ENCODE assay signal across 9 mouse cellular contexts in the genomic region with DNA sequence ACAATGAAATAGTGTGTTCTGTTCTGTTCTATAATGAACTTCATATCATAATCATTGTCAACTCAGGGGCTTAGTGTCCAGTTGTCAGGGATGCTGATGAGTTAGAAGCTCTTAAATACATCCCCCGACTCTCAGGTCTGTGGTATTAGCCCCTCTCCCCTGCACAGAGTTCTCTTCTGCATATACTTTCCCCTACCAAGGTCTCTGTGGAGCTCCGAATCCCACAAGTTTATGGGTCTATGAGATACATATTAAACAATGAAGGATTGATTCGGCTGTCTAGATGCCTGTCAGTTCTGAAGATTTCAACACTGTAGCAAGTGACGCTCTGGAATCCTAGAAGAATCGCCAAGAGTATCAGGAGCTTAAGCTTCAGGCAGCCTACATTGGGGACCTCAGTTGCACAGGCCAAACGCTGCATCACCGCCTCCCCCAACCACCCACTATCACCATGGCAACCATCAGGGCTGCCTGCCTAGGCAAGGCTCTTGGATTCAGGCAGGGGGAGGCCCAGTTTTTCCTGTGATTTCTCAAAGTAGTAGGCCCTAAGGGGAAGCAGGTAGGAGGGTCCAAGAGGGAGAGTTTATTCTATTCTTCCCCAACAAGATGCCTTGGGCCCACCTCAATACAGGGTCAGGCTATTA.
A peak's percentile ranks its signal among the peaks of the same experiment; 100 is the strongest.
DNase-seq lines count a peak whose midpoint lies in the region; ATAC-seq lines count a peak whose summit lies in the region.
"Had no signal": no experiment of that assay in that cellular context is flagged by ENCODE, and none has a peak within 500 bp of the region (broad histone marks: within the 10 kb centered on the region; RNA-seq: fewer than 3 reads in every experiment).

No protein-coding gene starts in this region.

- H3K4me2 ChIP-seq in embryonic facial prominence, embryonic 11.5 days (ENCODE audit: low read depth, low read length) = no peak overlapping the region
- H3K4me2 ChIP-seq in midbrain, embryonic 11.5 days = no peak overlapping the region

- 0 out of 2 replicates have a peak, but pooled peaks have one; percentile 14 for ATAC-seq in embryonic facial prominence, embryonic 11.5 days (replicated peaks; ENCODE audit: insufficient number of reproducible peaks, low FRiP score, low TSS enrichment, low read depth)
- ATAC-seq in midbrain, embryonic 11.5 days (ENCODE audit: low FRiP score) = peak; percentile 94
- no peak for ATAC-seq in megakaryocyte, adult 5-6 weeks (ENCODE audit: poor library complexity, severe bottlenecking)

- H3K9ac ChIP-seq in embryonic facial prominence, embryonic 11.5 days (replicated peaks; ENCODE audit: low read length) = no peak overlapping the region
- no peak overlapping the region for H3K9ac ChIP-seq in midbrain, embryonic 11.5 days (ENCODE audit: low read length)

- H3K4me3 ChIP-seq in embryonic facial prominence, embryonic 11.5 days (ENCODE audit: low read depth, low read length) = no peak overlapping the region
- H3K4me3 ChIP-seq in midbrain, embryonic 11.5 days (ENCODE audit: low read depth, low read length) = no peak overlapping the region

- no peaks in the 10 kb centered on the region for H3K36me3 ChIP-seq in embryonic facial prominence, embryonic 11.5 days (replicated peaks; ENCODE audit: control insufficient read depth, insufficient read depth, low read depth, low read length)
- no peaks in the 10 kb centered on the region for H3K36me3 ChIP-seq in midbrain, embryonic 11.5 days (ENCODE audit: control insufficient read depth, insufficient read depth, low read length)

- H3K9me3 ChIP-seq in embryonic facial prominence, embryonic 11.5 days (replicated peaks; ENCODE audit: control insufficient read depth, low read length) = no peaks in the 10 kb centered on the region
- H3K9me3 ChIP-seq in midbrain, embryonic 11.5 days (ENCODE audit: control insufficient read depth, low read length) = no peaks in the 10 kb centered on the region

- H3K27ac ChIP-seq in embryonic facial prominence, embryonic 11.5 days (replicated peaks; ENCODE audit: low read depth, low read length) = no peak overlapping the region
- no peak overlapping the region for H3K27ac ChIP-seq in midbrain, embryonic 11.5 days (ENCODE audit: low read depth, low read length)
- H3K27ac ChIP-seq: kidney, postnatal 0 days had no signal

- 53% methylated on average over 7 of the region's 7 CpGs for WGBS in embryonic facial prominence, embryonic 11.5 days
- 28% methylated on average over 7 of the region's 7 CpGs for WGBS in midbrain, embryonic 11.5 days

- H3K27me3 ChIP-seq in embryonic facial prominence, embryonic 11.5 days (ENCODE audit: control insufficient read depth, insufficient read depth, low read length) = no peaks in the 10 kb centered on the region
- no peaks in the 10 kb centered on the region for H3K27me3 ChIP-seq in midbrain, embryonic 11.5 days (ENCODE audit: control insufficient read depth, insufficient read depth, low read length)

- DNase-seq in gastrocnemius, postnatal 10 days = peak; percentile 6
- no peak for DNase-seq in gastrocnemius, adult 18-20 months (ENCODE audit: low spot score)
- DNase-seq in embryonic facial prominence, embryonic 11.5 days (ENCODE audit: low spot score) = peak; percentile 53
- peak; percentile 79 for DNase-seq in layer of hippocampus, adult 11-12 months (ENCODE audit: low spot score)
- no peak for DNase-seq in midbrain, embryonic 11.5 days (ENCODE audit: low spot score, missing footprints)
- DNase-seq in adrenal gland, postnatal 10 days = no peak
- no peak for DNase-seq in thymus, postnatal 14 days

- no peaks in the 10 kb centered on the region for H3K4me1 ChIP-seq in embryonic facial prominence, embryonic 11.5 days (ENCODE audit: control insufficient read depth, insufficient read depth, low read length)
- peaks cover 3% of the 10 kb centered on the region; the same call in 1 of the 2 replicates for H3K4me1 ChIP-seq in midbrain, embryonic 11.5 days (ENCODE audit: control insufficient read depth, insufficient read depth, low read length)

Comparison
In these comparisons a context has a peak if more than half of its experiments do, and no peak if none do; other contexts are left out.
1. DNase-seq: peak in gastrocnemius, postnatal 10 days (single experiment), embryonic facial prominence, embryonic 11.5 days (single experiment) and layer of hippocampus, adult 11-12 months (single experiment); none in gastrocnemius, adult 18-20 months (single experiment), midbrain, embryonic 11.5 days (single experiment), adrenal gland, postnatal 10 days (single experiment) and thymus, postnatal 14 days (single experiment).